Mouse (Mus musculus): ENCODE data around the gene Atg2a.
A peak's percentile ranks its signal among the peaks of the same experiment; 100 is the strongest.

Atg2a gene

GRCm38 (mm10) chr19:6241274-6242107 lies at the start of gene Atg2a:
Gene Atg2a (plus strand): TSS chr19:6241668.
- DNase-seq (ENCODE audit: low spot score in 2 of 2) = peak; percentile 96 to 97

- DNase-seq (ENCODE audit: low spot score in 2 of 2) = no peak
Observed at GRCm38 (mm10) chr19:6204265-6204664, 37.2 kb upstream of the Atg2a start.

- no peak for DNase-seq (ENCODE audit: low spot score in 2 of 2)
Observed at GRCm38 (mm10) chr19:6206716-6207115, 34.8 kb upstream of the Atg2a start.

GRCm38 (mm10) chr19:6216046-6216705 lies 25.3 kb upstream of the Atg2a start:
- no peak for DNase-seq (ENCODE audit: low spot score in 2 of 2)

- DNase-seq (ENCODE audit: low spot score in 2 of 2) = no peak
Observed at GRCm38 (mm10) chr19:6218606-6219005, 22.9 kb upstream of the Atg2a start.

GRCm38 (mm10) chr19:6226135-6226534 lies 15.3 kb upstream of the Atg2a start, which contains the start of gene Gpha2:
Gene Gpha2 (plus strand): TSS chr19:6226380.
- no peak for DNase-seq (ENCODE audit: low spot score in 2 of 2)

- no peak for DNase-seq (ENCODE audit: low spot score in 2 of 2)
Observed at GRCm38 (mm10) chr19:6226763-6227162, 14.7 kb upstream of the Atg2a start.

GRCm38 (mm10) chr19:6227864-6228263 lies 13.6 kb upstream of the Atg2a start:
- DNase-seq (ENCODE audit: low spot score in 2 of 2) = no peak

- no peak for DNase-seq (ENCODE audit: low spot score in 2 of 2)
Observed at GRCm38 (mm10) chr19:6230411-6230810, 11.1 kb upstream of the Atg2a start.

GRCm38 (mm10) chr19:6231036-6231435 lies 10.4 kb upstream of the Atg2a start:
- no peak for DNase-seq (ENCODE audit: low spot score in 2 of 2)

- no peak for DNase-seq (ENCODE audit: low spot score in 2 of 2)
Observed at GRCm38 (mm10) chr19:6233647-6234046, 7.8 kb upstream of the Atg2a start.

GRCm38 (mm10) chr19:6234337-6235083 lies 7.0 kb upstream of the Atg2a start:
- no peak for DNase-seq (ENCODE audit: low spot score in 2 of 2)

- peak; percentile 90 to 92 for DNase-seq (ENCODE audit: low spot score in 2 of 2)
Observed at GRCm38 (mm10) chr19:6235084-6236052, 6.1 kb upstream of the Atg2a start, which contains the start of gene Ppp2r5b. Gene Ppp2r5b (minus strand): TSS chr19:6235872.

GRCm38 (mm10) chr19:6236053-6236441 lies 5.4 kb upstream of the Atg2a start:
- DNase-seq (ENCODE audit: low spot score in 2 of 2) = peak; percentile 89 to 94

GRCm38 (mm10) chr19:6236842-6237241 lies 4.6 kb upstream of the Atg2a start:
- DNase-seq (ENCODE audit: low spot score in 2 of 2) = no peak

- no peak for DNase-seq (ENCODE audit: low spot score in 2 of 2)
Observed at GRCm38 (mm10) chr19:6238740-6239139, 2.7 kb upstream of the Atg2a start.

- DNase-seq (ENCODE audit: low spot score in 2 of 2) = no peak
Observed at GRCm38 (mm10) chr19:6240136-6240535, 1.3 kb upstream of the Atg2a start.

- no peak for DNase-seq (ENCODE audit: low spot score in 2 of 2)
Observed at GRCm38 (mm10) chr19:6240725-6241124, 743 bp upstream of the Atg2a start.

- DNase-seq (ENCODE audit: low spot score in 2 of 2) = no peak
Observed at GRCm38 (mm10) chr19:6242281-6242680, 813 bp downstream of the Atg2a start.

GRCm38 (mm10) chr19:6243226-6243625 lies 1.8 kb downstream of the Atg2a start:
- no peak for DNase-seq (ENCODE audit: low spot score in 2 of 2)

GRCm38 (mm10) chr19:6245806-6246205 lies 4.3 kb downstream of the Atg2a start:
- no peak for DNase-seq (ENCODE audit: low spot score in 2 of 2)
